Mouse (Mus musculus) thymus, postnatal 25 days (tissue): ENCODE data around the gene Sparc.

ENCODE experiments used
- DNase-seq: peaks from one replicate; pipeline ENCODE4 v3.0.0; 2022

Sparc gene

GRCm38 (mm10) chr11:55422978-55423377 is at the start of gene Sparc:
Gene Sparc (minus strand): TSS chr11:55423183.
- DNase-seq: no peak

DNA sequence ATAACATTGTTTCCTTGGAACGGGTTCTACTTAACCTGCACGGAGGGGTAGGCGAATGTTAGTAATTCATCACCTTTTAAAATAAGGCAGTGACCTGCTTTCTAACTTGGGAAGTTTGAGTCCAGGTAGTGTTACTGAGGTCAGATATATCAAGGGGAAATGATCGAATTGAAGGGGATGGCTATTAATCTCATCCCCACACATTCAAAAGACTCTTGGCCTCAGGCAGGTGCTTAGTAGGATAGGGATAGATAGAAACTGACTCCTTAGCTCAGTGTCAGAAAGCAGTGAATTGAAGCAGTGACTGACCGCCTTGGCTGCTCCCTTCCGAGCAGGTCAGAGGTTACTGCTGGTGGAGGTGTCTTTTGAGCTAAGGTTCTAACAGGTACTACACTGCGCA is 48.5 kb upstream of the Sparc start:
- no peak for DNase-seq

DNA sequence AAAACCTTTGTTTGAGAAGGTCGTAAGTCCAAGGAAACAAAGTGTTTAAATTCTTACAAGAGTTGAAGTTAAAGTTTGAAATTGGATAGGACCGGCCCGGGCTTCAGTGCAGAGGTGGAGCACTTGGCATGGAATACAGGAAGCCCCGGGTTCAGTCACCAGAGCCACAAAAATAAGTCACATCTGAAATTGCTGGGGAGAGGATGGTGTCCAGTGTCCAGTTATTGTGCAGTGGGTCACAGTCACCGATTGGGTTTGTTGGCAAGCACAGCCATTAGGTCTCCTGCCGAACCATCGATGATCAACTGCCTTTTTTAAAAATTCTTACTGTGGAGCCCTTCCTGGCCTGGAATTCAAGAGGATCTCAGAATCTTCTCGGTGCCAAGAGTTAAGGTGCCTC is 47.8 kb upstream of the Sparc start:
- DNase-seq: no peak

DNA sequence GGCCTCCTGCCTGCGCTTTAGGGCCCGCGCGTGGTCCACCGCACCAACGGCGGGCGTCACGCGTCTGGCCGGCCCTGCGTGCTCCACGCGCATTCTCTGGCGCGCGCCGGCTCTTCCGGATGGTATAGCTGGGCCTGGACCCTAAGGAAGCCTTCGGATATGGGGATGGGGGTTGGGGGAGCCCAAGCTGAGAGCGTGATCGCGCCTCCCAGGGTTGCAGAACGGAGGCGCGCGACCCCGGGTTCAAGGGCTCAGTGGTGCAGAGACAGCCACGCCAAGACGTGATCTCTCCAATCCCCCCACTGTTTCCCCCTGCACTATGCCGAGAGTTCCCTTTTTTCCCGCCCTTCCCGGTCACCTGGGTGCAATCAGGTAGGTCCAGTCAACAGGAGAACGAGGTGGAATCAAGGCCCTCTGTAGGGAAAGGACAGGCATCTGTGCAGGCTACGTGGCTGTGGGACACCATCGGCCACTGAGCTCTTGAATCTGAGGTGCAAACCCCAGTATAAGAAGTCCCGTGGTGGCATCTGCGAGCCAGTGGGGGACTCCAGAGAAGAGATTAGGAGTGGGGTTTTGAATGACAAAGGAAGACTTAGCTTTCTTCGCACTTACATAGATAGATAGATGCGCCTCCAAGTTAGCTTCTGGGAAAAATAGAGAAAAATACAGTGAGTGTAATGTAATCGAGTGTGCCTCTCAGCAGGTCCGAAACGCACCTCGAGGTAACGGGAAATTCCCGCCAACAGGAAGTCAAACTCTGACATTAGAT is 47.1 kb upstream of the Sparc start:
- no peak for DNase-seq

DNA sequence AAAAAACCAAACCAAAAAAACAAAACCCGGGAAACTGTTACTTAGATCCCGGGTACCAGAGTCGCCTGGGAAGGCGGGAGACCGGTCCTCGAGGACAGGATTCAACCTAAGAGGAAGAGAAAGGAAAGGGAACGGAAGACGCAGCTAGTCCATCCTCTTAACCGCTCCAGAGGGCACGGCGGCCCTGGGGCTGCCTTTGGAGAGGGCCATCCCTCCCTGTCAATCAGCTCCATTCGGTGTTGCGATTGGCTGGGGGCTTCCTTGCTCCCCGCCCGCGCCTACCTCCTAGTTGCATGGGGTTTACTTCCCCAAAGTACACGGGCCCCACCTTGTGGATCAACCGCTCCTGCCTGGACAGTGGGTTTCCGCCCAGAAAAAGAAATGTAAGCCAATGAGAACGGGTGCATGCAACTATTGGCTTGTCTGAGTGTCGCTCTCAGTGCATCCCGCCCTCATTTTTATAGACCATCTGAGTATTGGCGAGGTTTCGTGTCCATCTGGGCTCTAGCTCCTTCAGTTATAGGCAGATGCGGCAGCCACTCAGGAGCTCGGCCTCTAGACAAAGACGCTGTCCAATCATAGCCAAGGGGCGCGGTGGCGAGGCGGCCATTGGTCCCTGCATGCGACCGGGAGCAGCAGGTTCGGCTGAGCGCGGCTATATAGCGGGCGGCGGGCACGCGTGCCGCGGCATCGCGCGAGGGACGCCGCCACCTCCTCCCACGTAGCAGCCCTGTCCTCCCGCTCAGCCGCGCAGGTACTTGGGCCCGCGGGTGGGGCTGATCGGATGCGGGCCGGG is 46.3 kb upstream of the Sparc start, which contains the start of gene G3bp1:
Gene G3bp1 (plus strand): TSS at position 638 of the 796 bp plus-strand sequence.
- peak; percentile 99 for DNase-seq

DNA sequence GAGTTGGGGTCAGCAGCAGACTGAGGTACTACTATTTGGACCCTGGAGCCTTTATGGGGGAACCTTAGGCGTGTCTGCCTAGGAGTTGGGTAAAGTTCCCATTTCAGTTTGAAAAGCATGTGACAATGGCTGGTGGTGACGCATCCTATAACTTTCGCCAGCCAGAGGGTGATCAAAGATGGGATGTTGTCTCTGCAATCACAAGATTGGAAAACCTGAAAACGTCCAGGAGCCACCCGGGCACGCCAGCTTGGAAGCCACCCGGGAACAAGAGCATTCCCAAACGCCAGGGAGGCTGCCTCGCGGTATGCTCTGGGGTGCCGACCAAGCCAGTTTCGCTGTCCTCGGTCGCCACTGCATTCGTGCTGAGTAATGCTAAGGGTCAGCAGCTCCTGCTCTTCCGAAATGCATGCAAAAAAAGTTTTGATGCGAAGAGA is 45.6 kb upstream of the Sparc start:
- no peak for DNase-seq

DNA sequence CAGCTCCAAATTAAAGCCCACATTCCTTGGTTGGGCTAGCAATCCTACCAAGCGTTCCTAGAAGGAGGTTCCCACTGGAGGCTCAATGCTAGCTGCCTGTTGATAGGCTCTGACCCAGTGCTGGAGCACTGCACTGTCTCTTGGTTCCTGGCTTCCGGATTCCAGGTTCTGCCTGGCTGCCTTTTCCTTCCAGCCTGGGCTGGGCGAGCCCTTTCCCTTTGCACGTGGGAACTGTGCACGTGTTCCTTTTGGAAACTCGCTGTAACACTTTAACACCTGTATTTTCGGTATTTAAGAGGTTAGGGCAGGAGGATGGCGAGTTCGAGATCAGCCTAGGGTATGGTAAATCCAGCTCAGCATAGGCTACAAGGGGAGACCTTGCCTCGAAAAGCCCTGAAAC is 45.0 kb upstream of the Sparc start:
- no peak for DNase-seq

GRCm38 (mm10) chr11:55465177-55465576 is 42.2 kb upstream of the Sparc start:
- no peak for DNase-seq

DNA sequence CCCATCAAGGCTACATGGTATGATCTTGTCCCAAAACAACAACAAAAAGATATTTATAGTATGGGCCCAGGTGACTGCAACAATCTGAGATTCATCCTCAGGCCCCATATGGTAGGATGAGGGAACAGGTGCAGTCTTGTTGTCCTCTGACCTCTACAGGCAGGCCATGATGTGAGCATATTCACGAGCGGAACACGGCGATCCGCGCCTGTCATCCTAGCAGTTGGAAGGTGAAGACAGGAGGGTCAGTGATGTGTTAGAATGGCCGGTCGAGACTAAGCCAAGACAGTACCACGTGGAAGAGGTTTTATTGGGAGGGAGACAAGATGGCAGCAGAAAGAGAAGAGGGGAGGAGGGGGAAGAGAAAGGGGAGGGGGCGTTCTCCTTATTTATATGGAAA is 41.7 kb upstream of the Sparc start:
- DNase-seq: no peak

- no peak for DNase-seq
Measured at GRCm38 (mm10) chr11:55462149-55462548, 39.2 kb upstream of the Sparc start.

GRCm38 (mm10) chr11:55461019-55461645 is 38.1 kb upstream of the Sparc start, which contains the start of gene Atox1:
Gene Atox1 (minus strand): TSS chr11:55461239.
- peak; percentile 90 for DNase-seq

GRCm38 (mm10) chr11:55460559-55461018 is 37.6 kb upstream of the Sparc start:
- DNase-seq: no peak

GRCm38 (mm10) chr11:55459850-55460558 is 37.0 kb upstream of the Sparc start:
- no peak for DNase-seq

GRCm38 (mm10) chr11:55458501-55458900 is 35.5 kb upstream of the Sparc start:
- no peak for DNase-seq

DNA sequence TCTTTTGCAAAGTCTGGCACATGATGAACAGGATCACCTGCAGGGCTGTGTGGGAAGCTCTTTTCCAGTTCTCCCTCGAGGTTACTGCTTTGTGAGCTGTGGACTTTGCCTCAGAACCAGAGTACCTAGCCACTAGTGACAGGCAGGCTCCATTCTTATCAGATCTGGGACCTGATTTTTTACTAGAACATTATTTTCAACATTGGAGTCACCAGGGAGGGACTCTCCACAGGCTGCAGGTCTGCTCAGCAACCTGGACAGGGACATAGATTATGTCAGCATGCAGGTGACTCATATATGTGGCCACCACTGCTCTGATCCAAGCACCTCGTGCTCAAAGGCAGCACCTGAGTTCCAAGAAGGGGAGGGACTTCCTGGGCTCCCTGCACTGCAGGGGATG is 32.2 kb upstream of the Sparc start:
- DNase-seq: no peak

- DNase-seq: no peak
Measured at GRCm38 (mm10) chr11:55453640-55454039, 30.7 kb upstream of the Sparc start.

DNA sequence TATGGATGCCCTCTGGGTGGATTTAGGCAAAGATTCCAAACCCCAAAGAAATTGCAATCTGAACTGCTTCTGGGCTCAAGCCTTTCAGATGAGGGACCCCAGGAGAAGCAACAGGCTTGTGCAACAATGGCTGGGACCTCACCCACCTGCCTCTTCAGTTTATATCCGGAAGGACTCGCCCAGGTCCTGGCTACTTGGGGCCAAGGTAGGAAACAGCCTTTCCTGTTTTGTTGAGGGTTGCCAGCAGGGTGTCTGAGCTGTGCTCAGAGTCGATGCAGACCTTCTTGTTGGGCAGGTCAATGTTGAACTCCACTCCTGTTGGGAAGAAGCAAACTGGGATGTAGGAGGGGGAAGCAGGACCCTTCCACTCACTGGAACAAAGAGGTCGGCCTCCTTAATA is 27.3 kb upstream of the Sparc start:
- no peak for DNase-seq

DNA sequence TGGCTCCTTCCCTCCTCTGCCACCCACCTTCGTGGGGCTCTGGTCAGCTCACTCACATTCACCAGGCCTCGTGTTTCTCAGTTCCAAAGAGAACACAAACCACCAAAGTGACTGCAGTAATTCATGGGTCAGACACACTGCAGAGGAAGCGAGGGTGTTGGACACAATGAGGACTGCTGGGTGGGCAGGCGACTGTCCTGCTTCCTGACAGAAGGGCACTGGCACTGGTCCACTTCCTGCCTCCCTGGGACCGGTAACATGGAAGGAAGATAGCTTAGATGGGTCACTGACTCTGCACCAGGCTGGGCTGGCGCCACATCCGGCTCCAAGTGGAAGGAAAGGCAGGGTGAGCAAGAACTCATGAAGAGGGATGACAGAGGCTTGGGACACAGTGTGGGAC is 26.5 kb upstream of the Sparc start:
- DNase-seq: no peak

- peak; percentile 57 for DNase-seq
Measured at GRCm38 (mm10) chr11:55446579-55446978, 23.6 kb upstream of the Sparc start.

DNA sequence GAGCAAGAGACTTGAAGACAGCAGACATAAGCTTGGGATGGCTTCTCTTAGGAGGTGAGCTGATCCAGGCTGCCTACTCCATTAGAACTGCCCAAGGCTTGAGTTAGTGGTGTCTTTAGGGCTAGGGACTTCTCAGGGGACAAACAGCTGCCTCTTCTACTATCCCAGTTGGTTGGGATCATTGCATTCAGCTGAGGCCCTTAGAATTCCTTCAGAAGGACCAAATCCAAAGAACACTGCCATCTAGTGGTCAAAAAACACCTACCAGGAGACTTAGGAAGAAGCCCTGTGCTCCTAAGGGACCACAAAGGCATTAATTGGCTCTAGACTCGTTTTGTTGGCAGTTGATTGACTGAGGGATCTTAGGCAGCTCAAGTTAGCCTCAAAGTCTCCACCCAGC is 21.8 kb upstream of the Sparc start:
- DNase-seq: no peak

GRCm38 (mm10) chr11:55439718-55440117 is 16.7 kb upstream of the Sparc start:
- no peak for DNase-seq

DNA sequence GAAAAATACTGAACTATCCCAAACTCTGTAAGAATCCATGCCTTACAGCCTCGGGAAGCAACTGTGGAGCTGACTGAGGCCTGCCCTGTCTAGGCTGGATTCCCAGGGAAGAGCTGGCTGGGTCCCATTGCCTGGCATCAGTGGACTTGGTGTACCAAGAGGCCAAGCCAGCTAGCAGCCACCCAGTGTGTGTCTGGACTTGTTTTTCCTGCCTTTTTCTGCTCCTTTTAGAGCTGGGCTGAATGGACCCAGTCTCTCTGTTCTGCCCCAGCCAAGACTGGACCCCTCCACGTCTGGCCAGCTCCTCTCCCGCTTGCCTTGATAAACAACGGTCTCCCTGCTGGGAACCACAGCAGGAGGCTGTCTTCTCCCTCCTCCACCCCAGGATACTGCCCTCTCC is 15.0 kb upstream of the Sparc start:
- DNase-seq: no peak

DNA sequence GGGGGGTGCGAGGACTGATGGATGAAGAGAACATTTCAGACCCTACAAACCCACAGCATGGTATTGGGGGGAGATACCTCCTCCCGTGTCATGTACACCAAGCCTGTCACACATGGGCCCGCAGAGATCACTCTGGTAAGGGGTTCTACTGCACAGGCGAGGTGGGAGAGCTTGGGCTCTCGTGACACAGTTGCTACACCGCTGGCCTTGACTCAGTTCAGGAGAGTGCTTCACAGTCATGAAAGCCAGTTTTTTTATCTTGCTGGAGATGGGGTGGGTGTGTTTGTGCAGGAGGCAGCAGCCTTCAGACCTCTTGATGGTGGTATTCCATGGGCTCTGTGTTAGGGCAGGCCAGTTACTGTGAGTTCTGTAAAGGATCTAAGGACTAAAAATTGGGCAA is 13.1 kb upstream of the Sparc start:
- no peak for DNase-seq
